Mouse (Mus musculus): ENCODE results near the gene Gm3880.
"Not testable (repeated sequence)": the region's sequence is repeated elsewhere in the genome, so short reads cannot be mapped to it uniquely, and the experiment has no call there.

Gm3880 gene

GRCm38 (mm10) chrX:102686872-102687271 is at the start of gene Gm3880:
TSS of gene Gm3880 (minus strand) at chrX:102686972.
- not testable (repeated sequence) for ATAC-seq (ENCODE audit: insufficient number of reproducible peaks, low FRiP score, low TSS enrichment)

- not testable (repeated sequence) for ATAC-seq (ENCODE audit: insufficient number of reproducible peaks, low FRiP score, low TSS enrichment)
These were observed 37.5 kb upstream of the Gm3880 start for GRCm38 (mm10) chrX:102724226-102724625.

- not testable (repeated sequence) for ATAC-seq (ENCODE audit: insufficient number of reproducible peaks, low FRiP score, low TSS enrichment)
These were observed 20.8 kb upstream of the Gm3880 start, which contains the start of the genes Gm9112 and Dmrtc1b for GRCm38 (mm10) chrX:102707535-102707934. TSS of gene Gm9112 (minus strand) at chrX:102707635. TSS of gene Dmrtc1b (plus strand) at chrX:102707865.

GRCm38 (mm10) chrX:102700636-102701035 is 13.9 kb upstream of the Gm3880 start:
- ATAC-seq (ENCODE audit: insufficient number of reproducible peaks, low FRiP score, low TSS enrichment): not testable (repeated sequence)

GRCm38 (mm10) chrX:102689252-102689651 is 2.5 kb upstream of the Gm3880 start:
- peak; percentile 40; the same call in 1 of the 2 replicates for ATAC-seq (ENCODE audit: insufficient number of reproducible peaks, low FRiP score, low TSS enrichment)

- ATAC-seq (ENCODE audit: insufficient number of reproducible peaks, low FRiP score, low TSS enrichment): not testable (repeated sequence)
These were observed 2.1 kb downstream of the Gm3880 start for GRCm38 (mm10) chrX:102684706-102685105.

- ATAC-seq (ENCODE audit: insufficient number of reproducible peaks, low FRiP score, low TSS enrichment): no peak
These were observed 20.1 kb downstream of the Gm3880 start for GRCm38 (mm10) chrX:102666641-102667040.

GRCm38 (mm10) chrX:102660712-102661111 is 26.1 kb downstream of the Gm3880 start:
- no peak for ATAC-seq (ENCODE audit: insufficient number of reproducible peaks, low FRiP score, low TSS enrichment)

GRCm38 (mm10) chrX:102645691-102646090 is 41.1 kb downstream of the Gm3880 start:
- ATAC-seq (ENCODE audit: insufficient number of reproducible peaks, low FRiP score, low TSS enrichment): no peak

- no peak for ATAC-seq (ENCODE audit: insufficient number of reproducible peaks, low FRiP score, low TSS enrichment)
These were observed 41.6 kb downstream of the Gm3880 start for GRCm38 (mm10) chrX:102645146-102645545.

- ATAC-seq (ENCODE audit: insufficient number of reproducible peaks, low FRiP score, low TSS enrichment): peak; percentile 45; the same call in 1 of the 2 replicates
These were observed 42.2 kb downstream of the Gm3880 start for GRCm38 (mm10) chrX:102644573-102644951.

- ATAC-seq (ENCODE audit: insufficient number of reproducible peaks, low FRiP score, low TSS enrichment): peak; percentile 82
These were observed 42.8 kb downstream of the Gm3880 start, which contains the start of gene Phka1 for GRCm38 (mm10) chrX:102643823-102644572. TSS of gene Phka1 (minus strand) at chrX:102644246.
